Mouse (Mus musculus) stomach, postnatal 0 days (tissue): ENCODE measurements around the gene Hist1h1a. TPM values are rescaled to one million over a fixed set of nuclear protein-coding genes. Genes with fewer than 3 reads are reported as not detected.
A peak's percentile ranks its signal among the peaks of the same experiment; 100 is the strongest.

Experiments used
- ATAC-seq: fragments of 200-750 bp; cut with Nextera tagmentation; 2 replicates; pipeline ENCODE4 v1.8.0; 2017; ENCODE audit not compliant: low FRiP score, low TSS enrichment
- DNase-seq: peaks from one replicate; pipeline ENCODE4 v3.0.0-alpha.2; 2016; ENCODE audit warnings: low spot score
- H3K27ac ChIP-seq: fragments of 300-500 bp; sonication (generic); replicated peaks from 2 replicates; pipeline ENCODE4 v1.5.1; 2014; ENCODE audit warnings: mild to moderate bottlenecking, control low read depth
- H3K27me3 ChIP-seq: fragments of 300-500 bp; sonication (generic); 2 replicates; pipeline ENCODE4 v1.6.1; 2014; ENCODE audit warnings: low read length; ENCODE audit not compliant: control insufficient read depth, insufficient read depth
- H3K36me3 ChIP-seq: fragments of 300-500 bp; sonication (generic); 2 replicates; pipeline ENCODE4 v1.6.1; 2014; ENCODE audit warnings: low read length, mixed read lengths; ENCODE audit not compliant: control insufficient read depth, insufficient read depth
- H3K4me1 ChIP-seq: fragments of 300-500 bp; sonication (generic); replicated peaks from 2 replicates; pipeline ENCODE4 v1.6.1; 2014; ENCODE audit warnings: antibody characterized with exemption; ENCODE audit not compliant: control insufficient read depth, insufficient read depth
- H3K4me2 ChIP-seq: fragments of 300-500 bp; sonication (generic); replicated peaks from 2 replicates; pipeline ENCODE4 v1.6.1; 2014; ENCODE audit warnings: low read depth, mild to moderate bottlenecking, control low read depth, moderate library complexity
- H3K4me3 ChIP-seq: fragments of 300-500 bp; sonication (generic); 2 replicates; pipeline ENCODE4 v1.5.1; 2014; ENCODE audit warnings: low read depth, low read length, control low read depth
- H3K9ac ChIP-seq: fragments of 300-500 bp; sonication (generic); 2 replicates; pipeline ENCODE4 v1.6.1; 2014; ENCODE audit warnings: mild to moderate bottlenecking, low read length, control low read depth, mixed read lengths
- H3K9me3 ChIP-seq: fragments of 300-500 bp; sonication (generic); 2 replicates; pipeline ENCODE4 v1.6.1; 2016; ENCODE audit warnings: low read length; ENCODE audit not compliant: control insufficient read depth
- CTCF ChIP-seq: IDR thresholded peaks from 2 replicates; pipeline ENCODE4 v1.5.1; 2016; ENCODE audit warnings: antibody characterized with exemption, low read depth, mild to moderate bottlenecking, moderate library complexity
- EP300 ChIP-seq: optimal IDR thresholded peaks from 2 replicates; pipeline ENCODE3; 2016; ENCODE audit warnings: antibody characterized with exemption
- WGBS: fragments of 180-500 bp; shearing (Covaris S2); extraction: QIAGEN DNeasy Blood & Tissue Kit; methylation state at CpG from one replicate; pipeline ENCODE4 v1.1.7; 2014; 5-methylcytosine and 5-hydroxymethylcytosine counted together
- microRNA-seq: library from miRNA; unstranded; fragments of <30 nt; microRNA quantifications from one replicate; pipeline ENCODE4, GENCODE M21; 2016
- polyA plus RNA-seq: library from polyadenylated mRNA; unstranded; fragments of >200 nt; fragmentation: Nextera tagmentation; extraction: Ambion mirVana; gene quantifications from 2 replicates; pipeline ENCODE4 v1.2.1, GENCODE M21; 2015

Hist1h1a gene
- polyA plus RNA-seq, 1 experiment from 2014 or later: 1.4 TPM

GRCm38 (mm10) chr13:23792520-23792919 lies 29.1 kb downstream of the Hist1h1a start:
- ATAC-seq: no peak
- no peak overlapping the region for H3K4me2 ChIP-seq
- no peak for TF ChIP-seq EP300
- TF ChIP-seq CTCF: peak; percentile 88
- H3K9me3 ChIP-seq: no peaks in the 10 kb centered on the region
- H3K4me1 ChIP-seq: no peaks in the 10 kb centered on the region
- peak; percentile 33 for DNase-seq
- no peaks in the 10 kb centered on the region for H3K36me3 ChIP-seq
- whole genome bisulfite sequencing: 24% methylated on average over 2 of the region's 2 CpGs
- no peak overlapping the region for H3K4me3 ChIP-seq
- no peaks in the 10 kb centered on the region for H3K27me3 ChIP-seq
- H3K27ac ChIP-seq: no peak overlapping the region
- H3K9ac ChIP-seq: no peak overlapping the region

GRCm38 (mm10) chr13:23799405-23799804 lies 35.9 kb downstream of the Hist1h1a start:
- Histone ChIP-seq H3K27ac (no peak overlapping the region), H3K4me3 (no peak overlapping the region), H3K4me2 (no peak overlapping the region), H3K9ac (no peak overlapping the region), H3K9me3 (no peaks in the 10 kb centered on the region), H3K4me1 (no peaks in the 10 kb centered on the region), H3K36me3 (no peaks in the 10 kb centered on the region), H3K27me3 (no peaks in the 10 kb centered on the region)
- 77% methylated on average over 5 of the region's 5 CpGs for WGBS
- DNase-seq (no peak), ATAC-seq (no peak)
- TF ChIP-seq EP300 (no peak), CTCF (no peak)

- H3K27me3 ChIP-seq: no peaks in the 10 kb centered on the region
- H3K9ac ChIP-seq: no peak overlapping the region
- peak; percentile 83 for ATAC-seq
- H3K4me2 ChIP-seq: no peak overlapping the region
- no peaks in the 10 kb centered on the region for H3K4me1 ChIP-seq
- H3K9me3 ChIP-seq: no peaks in the 10 kb centered on the region
- H3K4me3 ChIP-seq: no peak overlapping the region
- H3K27ac ChIP-seq: no peak overlapping the region
- no peaks in the 10 kb centered on the region for H3K36me3 ChIP-seq
- peak; percentile 21 for DNase-seq
- WGBS: 58% methylated on average over 2 of the region's 2 CpGs
- TF ChIP-seq EP300: no peak
- no peak for TF ChIP-seq CTCF
Observed at GRCm38 (mm10) chr13:23804532-23804931, 41.1 kb downstream of the Hist1h1a start.

GRCm38 (mm10) chr13:23806422-23807052 lies 43.1 kb downstream of the Hist1h1a start, which contains the start of gene Slc17a2:
Slc17a2 (plus strand) TSS chr13:23806993.
- Histone ChIP-seq H3K4me1 (no peaks in the 10 kb centered on the region), H3K27me3 (no peaks in the 10 kb centered on the region), H3K36me3 (no peaks in the 10 kb centered on the region), H3K27ac (no peak within 1 kb of the TSS), H3K9ac (no peak within 1 kb of the TSS), H3K4me3 (no peak within 1 kb of the TSS), H3K4me2 (no peak within 1 kb of the TSS), H3K9me3 (no peaks in the 10 kb centered on the region)
- ATAC-seq: peak; percentile 81
- WGBS: 62% methylated on average over 15 of the region's 15 CpGs
- TF ChIP-seq EP300 (no peak), CTCF (no peak)
- peak; percentile 21 for DNase-seq

Small RNAs within 50 kb of the gene (microRNA-seq; reads per million reads assigned to microRNA genes)
- gene Gm44314: not detected
- gene Gm44484: not detected

Other genes with a start within 250 kb of the Hist1h1a start
- gene Hist1h4h, start 232.6 kb upstream of the Hist1h1a start, polyA plus RNA-seq: 13.7 and 18.3 TPM in 2 replicates
- gene Hist1h2af, start 229.8 kb upstream of the Hist1h1a start, polyA plus RNA-seq: 4.5 and 8.9 TPM in 2 replicates
- gene Hist1h3g, start 228.2 kb upstream of the Hist1h1a start, polyA plus RNA-seq: 2.3 and 3.4 TPM in 2 replicates
- gene Hist1h2bh, start 220.3 kb upstream of the Hist1h1a start, polyA plus RNA-seq: 0.30 and 0.62 TPM in 2 replicates
- 0.51 and 0.78 TPM in 2 replicates for gene Hist1h3f, start 219.6 kb upstream of the Hist1h1a start, polyA plus RNA-seq
- gene Hist1h4f, start 212.0 kb upstream of the Hist1h1a start, polyA plus RNA-seq: 0.38 TPM in 1 of 2 replicates, not detected in the other
- 0.22 and 0.34 TPM in 2 replicates for gene Hist1h1d, start 210.4 kb upstream of the Hist1h1a start, polyA plus RNA-seq
- 1.6 and 3.3 TPM in 2 replicates for gene Hist1h3e, start 201.3 kb upstream of the Hist1h1a start, polyA plus RNA-seq
- gene Hist1h2ae, start 192.4 kb upstream of the Hist1h1a start, polyA plus RNA-seq: 15.3 and 29.5 TPM in 2 replicates
- 4.9 and 10.5 TPM in 2 replicates for gene Hist1h2bg, start 192.3 kb upstream of the Hist1h1a start, polyA plus RNA-seq
- gene Hist1h2bf, start 189.5 kb upstream of the Hist1h1a start, polyA plus RNA-seq: 1.1 and 3.2 TPM in 2 replicates
- 0.67 and 0.79 TPM in 2 replicates for gene Hist1h2ad, start 189.3 kb upstream of the Hist1h1a start, polyA plus RNA-seq
- gene Hist1h3d, start 187.9 kb upstream of the Hist1h1a start, polyA plus RNA-seq: 1.7 and 4.2 TPM in 2 replicates
- gene Hist1h4d, start 182.1 kb upstream of the Hist1h1a start, polyA plus RNA-seq: 32.0 and 48.7 TPM in 2 replicates
- gene Hist1h2be, start 142.5 kb upstream of the Hist1h1a start, polyA plus RNA-seq: 0.64 and 0.73 TPM in 2 replicates
- 5.9 and 9.1 TPM in 2 replicates for gene Hist1h1e, start 141.1 kb upstream of the Hist1h1a start, polyA plus RNA-seq
- 0.57 and 0.74 TPM in 2 replicates for gene Hist1h2ac, start 79.7 kb upstream of the Hist1h1a start, polyA plus RNA-seq
- gene Hist1h2bc, start 79.5 kb upstream of the Hist1h1a start, polyA plus RNA-seq: 105 and 115 TPM in 2 replicates
- gene Hist1h1t, start 67.9 kb upstream of the Hist1h1a start, polyA plus RNA-seq: not detected in 2 replicates
- 2.1 and 3.2 TPM in 2 replicates for gene Hist1h4c, start 65.2 kb upstream of the Hist1h1a start, polyA plus RNA-seq
- 11.2 and 12.9 TPM in 2 replicates for gene Hfe, start 52.8 kb upstream of the Hist1h1a start, polyA plus RNA-seq
- gene Hist1h1c, start 24.9 kb upstream of the Hist1h1a start, polyA plus RNA-seq: 96.1 and 104 TPM in 2 replicates
- gene Hist1h3c, start 18.1 kb upstream of the Hist1h1a start, polyA plus RNA-seq: 1.2 and 1.8 TPM in 2 replicates
- 0.40 and 0.91 TPM in 2 replicates for gene Hist1h2bb, start 16.9 kb upstream of the Hist1h1a start, polyA plus RNA-seq
- gene Hist1h2ab, start 12.5 kb upstream of the Hist1h1a start, polyA plus RNA-seq: 7.3 and 15.7 TPM in 2 replicates
- gene Hist1h3b, start 11.4 kb upstream of the Hist1h1a start, polyA plus RNA-seq: 3.9 and 6.7 TPM in 2 replicates
- 0.46 and 2.0 TPM in 2 replicates for gene Hist1h4b, start 6.7 kb upstream of the Hist1h1a start, polyA plus RNA-seq
- 0.34 and 0.80 TPM in 2 replicates for gene Hist1h4a, start 2.4 kb upstream of the Hist1h1a start, polyA plus RNA-seq
- 1.9 and 3.7 TPM in 2 replicates for gene Hist1h3a, start 1.3 kb upstream of the Hist1h1a start, polyA plus RNA-seq
- gene Trim38, start 6.2 kb downstream of the Hist1h1a start, polyA plus RNA-seq: 0.18 and 0.29 TPM in 2 replicates
- gene Slc17a2, start 43.3 kb downstream of the Hist1h1a start, polyA plus RNA-seq: 0.59 and 0.61 TPM in 2 replicates
- gene Slc17a3, start 75.8 kb downstream of the Hist1h1a start, polyA plus RNA-seq: not detected in 2 replicates
- not detected in 2 replicates for gene Slc17a1, start 104.1 kb downstream of the Hist1h1a start, polyA plus RNA-seq
- 0.07 and 0.21 TPM in 2 replicates for gene Slc17a4, start 151.3 kb downstream of the Hist1h1a start, polyA plus RNA-seq
- gene Hist1h2ba, start 170.5 kb downstream of the Hist1h1a start, polyA plus RNA-seq: not detected in 2 replicates
- gene Hist1h2aa, start 170.8 kb downstream of the Hist1h1a start, polyA plus RNA-seq: not detected in 2 replicates
- 10.9 and 11.3 TPM in 2 replicates for gene Scgn, start 227.5 kb downstream of the Hist1h1a start, polyA plus RNA-seq